In the genomic region with DNA sequence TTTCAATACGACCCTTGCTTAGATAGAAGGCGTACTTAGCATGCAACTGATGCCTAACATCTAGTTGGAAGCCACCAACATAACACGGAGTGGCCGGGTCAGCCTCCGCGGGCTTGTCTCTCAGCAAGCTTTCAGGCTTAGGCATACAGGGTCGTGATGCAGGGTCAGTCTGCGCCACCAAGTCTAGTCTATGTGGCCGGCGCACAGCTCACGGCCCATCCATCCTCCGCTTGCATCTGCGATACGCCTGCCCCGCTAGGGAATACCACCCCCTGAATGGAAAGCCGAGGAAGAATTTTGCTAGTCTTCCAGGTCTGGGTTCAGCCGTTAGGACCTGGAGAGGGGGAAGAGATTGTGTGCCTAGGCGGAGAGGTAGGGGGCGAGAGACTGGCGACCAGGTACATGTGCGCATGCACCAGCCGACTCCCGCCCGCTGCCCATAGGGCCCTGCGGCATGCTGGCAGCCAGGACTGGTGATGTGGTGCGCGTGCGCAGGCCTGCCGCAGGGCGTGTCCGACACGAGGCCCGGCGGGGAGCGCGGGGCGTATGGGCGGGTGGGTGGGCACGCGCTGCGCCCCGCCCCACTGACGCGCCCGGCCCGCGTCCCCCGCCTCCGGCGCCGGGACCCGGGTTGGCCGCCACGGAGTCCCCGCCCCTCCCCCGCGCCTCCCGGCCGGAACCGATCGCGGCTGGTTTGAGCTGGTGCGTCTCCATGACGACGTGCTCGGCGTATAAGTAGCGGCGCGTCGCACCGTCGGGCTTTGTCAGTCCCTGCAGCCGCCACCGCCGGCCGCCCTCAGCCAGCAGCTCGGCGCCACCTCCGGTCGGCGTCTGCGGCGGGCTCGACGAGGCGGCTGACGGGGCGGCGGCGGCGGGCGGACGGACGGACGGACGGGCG, we compare ENCODE assay signal across 8 mouse cellular contexts. TPM values are rescaled to one million over a fixed set of nuclear protein-coding genes. Genes with fewer than 3 reads are reported as not detected.
DNase-seq lines count a peak whose midpoint lies in the region; ATAC-seq and TF ChIP-seq lines count a peak whose summit lies in the region.

Gene Odc1, plus strand, starts transcription at position 586 of the 898 bp plus-strand sequence.

- peaks cover 5% of the 10 kb centered on the region; the same call in 1 of the 2 replicates for H3K79me2 ChIP-seq in liver, adult 2 months (ENCODE audit: control insufficient read depth, insufficient read depth, low read length)
- peaks cover 19% of the 10 kb centered on the region for H3K79me2 ChIP-seq in myocyte (ENCODE audit: control insufficient read depth, insufficient read depth)

- H3K9ac ChIP-seq in kidney, embryonic 16.5 days (replicated peaks; ENCODE audit: low read length), result peak within 1 kb of the TSS; percentile 91
- H3K9ac ChIP-seq in liver, adult 2 months (ENCODE audit: low read depth, low read length), result peak within 1 kb of the TSS; percentile 78

- H3K4me3 ChIP-seq in bone marrow macrophage, adult 2 months (ENCODE audit: insufficient read depth, low read length), result peak within 1 kb of the TSS; percentile 76
- peak within 1 kb of the TSS; percentile 100 for H3K4me3 ChIP-seq in embryonic fibroblast, embryonic 13.5 days (ENCODE audit: insufficient read depth, low read length)
- peak within 1 kb of the TSS; percentile 92 for H3K4me3 ChIP-seq in heart, embryonic 10.5 days
- peak within 1 kb of the TSS; percentile 94 for H3K4me3 ChIP-seq in kidney, embryonic 16.5 days (ENCODE audit: low read length)
- peak within 1 kb of the TSS; percentile 80 for H3K4me3 ChIP-seq in liver, adult 2 months (ENCODE audit: insufficient read depth, low read depth, low read length)
- peak within 1 kb of the TSS; percentile 81 for H3K4me3 ChIP-seq in myocyte

- peaks cover 29% of the 10 kb centered on the region for H3K36me3 ChIP-seq in heart, embryonic 10.5 days
- H3K36me3 ChIP-seq in kidney, embryonic 16.5 days (ENCODE audit: insufficient read depth, low read length), result peaks cover 24% of the 10 kb centered on the region
- peaks cover 16% of the 10 kb centered on the region for H3K36me3 ChIP-seq in liver, adult 2 months (ENCODE audit: control insufficient read depth, insufficient read depth, low read length)
- H3K36me3 ChIP-seq in myocyte (ENCODE audit: control insufficient read depth, insufficient read depth), result peaks cover 18% of the 10 kb centered on the region
- peaks cover 3% of the 10 kb centered on the region; the same call in 1 of the 2 replicates for H3K36me3 ChIP-seq in splenic B cell, adult 2 months (ENCODE audit: control insufficient read depth, insufficient read depth, low read length, poor library complexity, severe bottlenecking)

- DNase-seq in A20 (ENCODE audit: low read depth, low spot score), result peak; percentile 96
- DNase-seq in heart, embryonic 10.5 days (ENCODE audit: low spot score), result peak; percentile 98
- DNase-seq in liver, adult 2 months (ENCODE audit: extremely low read depth, low read depth, low spot score), result peak; percentile 78
- DNase-seq in splenic B cell, adult 2 months (ENCODE audit: low read depth, low spot score), result peak; percentile 99

- peak; percentile 98 for ATAC-seq in kidney, embryonic 16.5 days (ENCODE audit: low FRiP score, low TSS enrichment)

- peak within 1 kb of the TSS; percentile 84 for H3K4me2 ChIP-seq in kidney, embryonic 16.5 days (replicated peaks; ENCODE audit: low read depth, low read length)
- peak within 1 kb of the TSS; percentile 85 for H3K4me2 ChIP-seq in myocyte (ENCODE audit: low read depth)

- peaks cover 9% of the 10 kb centered on the region; the same call in 1 of the 2 replicates for H3K4me1 ChIP-seq in bone marrow macrophage, adult 2 months (ENCODE audit: control insufficient read depth, insufficient read depth, low read length)
- H3K4me1 ChIP-seq in embryonic fibroblast, embryonic 13.5 days (ENCODE audit: control insufficient read depth, insufficient read depth, low read length), result peaks cover 4% of the 10 kb centered on the region; the same call in 1 of the 2 replicates
- peaks cover 16% of the 10 kb centered on the region for H3K4me1 ChIP-seq in heart, embryonic 10.5 days
- H3K4me1 ChIP-seq in kidney, embryonic 16.5 days (ENCODE audit: insufficient read depth, low read length), result peaks cover 13% of the 10 kb centered on the region
- peaks cover 6% of the 10 kb centered on the region for H3K4me1 ChIP-seq in liver, adult 2 months (ENCODE audit: control insufficient read depth, insufficient read depth, low read length)

- peak within 1 kb of the TSS; percentile 35 for H3K27ac ChIP-seq in bone marrow macrophage, adult 2 months (ENCODE audit: insufficient read depth, low read depth, low read length)
- H3K27ac ChIP-seq in embryonic fibroblast, embryonic 13.5 days (ENCODE audit: insufficient read depth, low read length), result peak within 1 kb of the TSS; percentile 48
- H3K27ac ChIP-seq in heart, embryonic 10.5 days, result peak within 1 kb of the TSS; percentile 98
- H3K27ac ChIP-seq in kidney, embryonic 16.5 days (ENCODE audit: low read length), result peak within 1 kb of the TSS; percentile 92
- H3K27ac ChIP-seq in liver, adult 2 months (replicated peaks; ENCODE audit: insufficient read depth, low read depth, low read length), result peak within 1 kb of the TSS; percentile 66

- H3K9me3 ChIP-seq in heart, embryonic 10.5 days, result no peaks in the 10 kb centered on the region
- no peaks in the 10 kb centered on the region for H3K9me3 ChIP-seq in kidney, embryonic 16.5 days (ENCODE audit: low read length)

- peak within 1 kb of the TSS; percentile 71 for H3ac ChIP-seq in myocyte (ENCODE audit: control insufficient read depth, insufficient read length)

- H3K27me3 ChIP-seq in heart, embryonic 10.5 days (ENCODE audit: insufficient read depth, poor library complexity, severe bottlenecking), result no peaks in the 10 kb centered on the region
- H3K27me3 ChIP-seq in kidney, embryonic 16.5 days (ENCODE audit: insufficient read depth, low read length), result no peaks in the 10 kb centered on the region
- no peaks in the 10 kb centered on the region for H3K27me3 ChIP-seq in liver, adult 2 months (ENCODE audit: control insufficient read depth, insufficient read depth, low read length)
- H3K27me3 ChIP-seq in myocyte (ENCODE audit: control insufficient read depth, insufficient read depth, insufficient read length), result no peaks in the 10 kb centered on the region
- H3K27me3 ChIP-seq in splenic B cell, adult 2 months (ENCODE audit: control insufficient read depth, insufficient read depth, low read length, poor library complexity, severe bottlenecking), result no peaks in the 10 kb centered on the region

- TF ChIP-seq CTCF in bone marrow macrophage, adult 2 months (IDR thresholded peaks at IDR 0.05; ENCODE audit: low read depth, low read length), result no peak
- no peak for TF ChIP-seq CTCF in embryonic fibroblast, embryonic 13.5 days (IDR thresholded peaks at IDR 0.05; ENCODE audit: borderline replicate concordance, insufficient read depth, low read length)
- TF ChIP-seq CTCF in liver, adult 2 months (IDR thresholded peaks at IDR 0.05; ENCODE audit: low read depth, low read length), result 0 out of 2 replicates have a peak, but pooled peaks have one; percentile 29

- under 1% methylated on average over 73 of the region's 98 CpGs for WGBS in heart, embryonic 10.5 days
- WGBS in kidney, embryonic 16.5 days, result 1% methylated on average over 84 of the region's 98 CpGs
- under 1% methylated on average over 95 of the region's 98 CpGs for WGBS in liver, adult 2 months

- peak; percentile 24; the same call in 1 of the 2 replicates for TF ChIP-seq POLR2A in bone marrow macrophage, adult 2 months (IDR thresholded peaks at IDR 0.05; ENCODE audit: borderline replicate concordance, low read depth, low read length)
- peak; percentile 94 for TF ChIP-seq POLR2A in embryonic fibroblast, embryonic 13.5 days (IDR thresholded peaks at IDR 0.05; ENCODE audit: low read depth, low read length)
- peak; percentile 64; the same call in 1 of the 2 replicates for TF ChIP-seq POLR2A in liver, adult 2 months (IDR thresholded peaks at IDR 0.05; ENCODE audit: extremely low read depth, insufficient read depth, low read length)
- TF ChIP-seq POLR2A in myocyte (IDR thresholded peaks at IDR 0.05; ENCODE audit: insufficient read length, low read depth), result peak; percentile 70

TF ChIP-seq in myocyte, 11 proteins besides CTCF, POLR2A, EP300 and RAD21:
- peak; percentile 80 for TF ChIP-seq POLR2AphosphoS2 (IDR thresholded peaks at IDR 0.05; ENCODE audit: insufficient read length, low read depth)
- TF ChIP-seq SRF (IDR thresholded peaks at IDR 0.05; ENCODE audit: control insufficient read depth, insufficient read length, low read depth), result no peak
- TF ChIP-seq MYOD1 (IDR thresholded peaks at IDR 0.05; ENCODE audit: control insufficient read depth in 1 of 3, insufficient read length in 2 of 3, low read depth in 2 of 3), result no peak

RNA-seq across cellular contexts. Expression of gene Odc1, which starts in this region (rescaled TPM):
- 12.8 and 15.6 TPM in 2 replicates for polyA plus RNA-seq in bone marrow macrophage, adult 2 months (2012; ENCODE audit: insufficient read depth, insufficient read length, missing spikeins)
- polyA plus RNA-seq in embryonic fibroblast, embryonic 13.5 days (2011; ENCODE audit: insufficient read length, low read depth, missing spikeins), result 278 and 357 TPM in 2 replicates
- polyA plus RNA-seq in heart, embryonic 10.5 days (2016; fragmentation: Nextera tagmentation; extraction: Ambion mirVana), result 173 and 235 TPM in 2 replicates
- polyA plus RNA-seq in kidney, embryonic 16.5 days (2015; fragmentation: Nextera tagmentation; extraction: Ambion mirVana), result 217 and 223 TPM in 2 replicates
- total RNA-seq in liver, adult 2 months (2014; rRNA removed), result 114 and 122 TPM in 2 replicates
- polyA plus RNA-seq in liver, adult 2 months (2012; rRNA removed), result 40.9 and 44.1 TPM in 2 replicates
- 199 TPM for polyA plus RNA-seq in myocyte (2012; fragmentation: generic; extraction: Trizol)

Comparison
In these comparisons a context has a peak if more than half of its experiments do, and no peak if none do; other contexts are left out.
1. Peak in every context shown above with its lines: DNase-seq, ATAC-seq, H3K4me3 ChIP-seq and H3K27ac ChIP-seq.
2. H3K27ac ChIP-seq: peak in every context shown above with its lines; median percentile 98 in heart, embryonic 10.5 days; 92 in kidney, embryonic 16.5 days; 66 in liver, adult 2 months; 48 in embryonic fibroblast, embryonic 13.5 days; 35 in bone marrow macrophage, adult 2 months.
3. POLR2A ChIP-seq: peak in every context shown above with its lines; median percentile 94 in embryonic fibroblast, embryonic 13.5 days; 70 in myocyte; 64 in liver, adult 2 months; 24 in bone marrow macrophage, adult 2 months.